Mouse (Mus musculus): ENCODE measurements around the gene Dcdc2b.

Gene Dcdc2b

DNA sequence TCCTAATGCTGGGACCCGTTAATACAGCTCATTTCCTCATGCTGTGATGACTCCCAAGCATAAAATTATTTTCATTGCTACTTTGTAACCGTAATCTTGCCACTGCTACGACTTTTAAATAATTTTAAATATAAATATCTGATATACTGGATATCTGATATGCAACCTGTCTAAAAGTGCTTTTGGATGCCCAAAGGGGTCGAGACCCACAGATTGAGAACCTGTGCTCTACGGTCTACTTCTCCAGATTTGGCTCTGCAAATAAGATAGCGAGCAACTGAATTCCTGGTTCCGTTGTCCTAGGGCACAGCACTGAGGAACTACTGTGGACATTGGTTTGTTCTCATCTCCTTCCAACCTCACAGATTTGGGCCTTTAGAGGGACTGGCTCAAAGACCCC, 36.4 kb downstream of the Dcdc2b start:
- no peak for DNase-seq

GRCm38 (mm10) chr4:129576863-129577491, 37.1 kb downstream of the Dcdc2b start:
- DNase-seq: peak; percentile 67 to 69

GRCm38 (mm10) chr4:129575171-129575844, 38.7 kb downstream of the Dcdc2b start:
- DNase-seq: peak; percentile 26 to 45

- no peak for DNase-seq
Observed at GRCm38 (mm10) chr4:129573430-129573829, 40.6 kb downstream of the Dcdc2b start, which contains the start of gene Lck. Gene Lck, minus strand, starts transcription at chr4:129573641.

- DNase-seq: no peak
Observed at GRCm38 (mm10) chr4:129573093-129573370, 41.0 kb downstream of the Dcdc2b start.

DNA sequence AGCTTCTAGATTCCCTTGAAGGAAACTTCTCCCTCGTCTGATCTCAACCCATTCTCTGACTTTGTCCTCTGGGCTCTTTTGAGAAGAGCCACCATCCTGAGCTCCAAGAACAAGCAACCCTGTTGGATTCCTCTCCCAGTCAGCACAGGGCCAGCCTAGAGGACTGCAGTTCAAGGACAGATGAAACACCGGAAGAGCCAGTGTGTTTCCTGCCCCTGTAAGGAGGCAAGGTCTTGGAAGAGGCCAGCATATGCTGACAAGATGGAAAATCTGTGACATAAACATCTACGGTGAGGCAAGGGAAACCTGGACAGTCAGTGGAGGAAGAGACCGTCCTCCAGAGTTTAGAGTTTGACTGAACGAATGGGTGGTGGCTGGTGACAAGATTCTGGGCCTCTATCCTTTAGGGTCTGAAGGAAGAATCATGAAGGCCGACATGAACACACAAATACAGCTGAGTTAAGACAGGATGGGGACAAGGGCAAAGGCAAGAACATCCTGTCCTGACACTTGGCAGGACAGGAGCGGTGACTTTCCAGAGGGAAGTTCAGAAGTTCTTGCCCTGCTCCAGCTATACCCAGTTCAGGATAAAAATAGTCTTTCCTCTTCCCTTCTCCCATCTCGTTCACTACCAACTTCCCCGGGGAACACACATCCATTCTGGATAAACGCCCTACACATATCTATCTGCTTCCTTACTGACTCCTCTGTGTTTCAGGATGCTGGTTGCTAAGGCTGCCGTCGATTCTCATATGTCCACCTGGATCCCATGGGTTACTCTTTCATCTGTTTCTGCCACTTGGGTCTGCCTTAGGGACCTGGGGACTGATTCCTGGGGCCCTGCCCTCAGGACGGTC, 41.6 kb downstream of the Dcdc2b start:
- DNase-seq: no peak

DNA sequence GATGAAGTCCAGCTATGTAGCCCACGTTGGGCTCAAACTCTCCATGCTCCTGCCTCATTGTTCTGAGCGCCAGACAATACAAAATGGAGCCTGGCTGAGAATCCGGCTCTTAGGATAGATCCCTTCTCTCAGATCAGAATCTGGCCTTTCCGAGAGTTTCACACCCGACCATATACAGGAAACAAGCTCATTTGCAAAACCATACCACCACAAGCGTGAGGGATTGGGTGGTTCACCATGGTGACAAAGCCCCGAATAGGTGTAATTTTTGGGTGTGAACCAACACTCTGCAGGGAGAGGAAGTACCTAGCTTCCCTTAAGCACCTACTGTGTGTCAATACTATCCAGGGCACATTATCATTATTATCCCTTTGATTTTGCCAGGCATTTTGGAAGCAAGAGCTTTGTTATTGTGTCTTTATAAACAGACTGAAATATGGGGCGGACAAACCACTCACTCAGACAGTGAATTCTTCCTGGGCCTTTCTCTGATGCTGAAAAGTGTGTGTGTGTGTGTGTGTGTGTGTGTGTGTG, 42.4 kb downstream of the Dcdc2b start:
- DNase-seq: no peak

DNA sequence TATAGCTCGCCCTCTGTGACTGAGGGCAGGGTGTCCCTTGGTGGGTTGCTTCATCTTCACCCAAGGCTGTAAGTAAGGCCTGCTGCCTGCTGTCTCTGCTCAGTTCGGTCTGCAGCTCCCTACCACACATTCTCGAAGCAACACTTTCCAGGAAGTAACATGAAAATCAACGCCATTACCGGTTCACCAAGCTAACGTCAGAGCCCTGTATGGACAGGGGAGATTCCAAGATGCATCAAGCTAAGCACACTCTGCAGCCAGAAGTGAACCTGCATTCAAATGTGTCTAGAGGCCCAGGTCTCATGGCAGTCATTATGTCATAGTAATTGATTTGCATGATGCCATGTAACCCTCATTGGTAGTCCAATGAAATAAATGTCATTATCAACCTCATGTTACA, 44.0 kb downstream of the Dcdc2b start:
- DNase-seq: no peak

GRCm38 (mm10) chr4:129568366-129568765, 45.7 kb downstream of the Dcdc2b start:
- no peak for DNase-seq

DNA sequence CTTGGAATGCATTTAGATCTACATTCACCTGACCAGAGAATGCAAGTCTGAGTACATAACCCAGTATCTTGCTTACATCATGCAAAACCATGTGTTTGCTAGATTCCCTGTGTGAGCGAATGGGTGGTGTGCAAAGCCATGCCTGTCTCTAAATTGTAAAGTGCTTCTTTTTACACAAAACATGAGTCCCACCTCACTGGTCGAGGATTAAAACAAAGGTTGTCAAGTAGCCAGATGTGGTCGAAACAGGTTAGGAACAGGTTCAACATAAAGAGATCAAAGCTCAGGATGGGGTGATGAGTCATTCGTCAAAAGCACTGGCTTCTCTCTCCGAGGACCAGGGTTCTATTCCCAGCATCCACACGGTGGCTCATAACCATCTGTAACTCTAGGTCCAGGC, 48.9 kb downstream of the Dcdc2b start:
- no peak for DNase-seq

DNA sequence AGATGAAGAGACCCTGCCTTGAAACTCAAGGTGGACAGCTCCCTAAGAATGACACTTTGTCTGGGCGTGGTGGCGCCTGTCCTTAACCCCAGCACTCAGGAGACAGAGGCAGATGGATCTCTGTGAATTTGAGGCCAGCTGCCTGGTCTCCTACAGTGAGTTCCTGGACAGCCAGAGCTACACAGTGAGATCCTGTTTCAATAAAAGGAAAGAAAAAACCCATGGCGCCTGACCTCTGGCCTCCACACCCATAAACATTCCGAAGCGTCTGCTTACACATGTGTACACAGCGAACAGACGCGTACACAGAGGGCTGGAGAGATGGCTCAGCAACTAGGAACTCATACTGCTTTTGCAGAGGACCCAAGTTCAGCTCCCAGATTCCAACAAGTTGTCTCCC, 50.3 kb downstream of the Dcdc2b start:
- no peak for DNase-seq

DNA sequence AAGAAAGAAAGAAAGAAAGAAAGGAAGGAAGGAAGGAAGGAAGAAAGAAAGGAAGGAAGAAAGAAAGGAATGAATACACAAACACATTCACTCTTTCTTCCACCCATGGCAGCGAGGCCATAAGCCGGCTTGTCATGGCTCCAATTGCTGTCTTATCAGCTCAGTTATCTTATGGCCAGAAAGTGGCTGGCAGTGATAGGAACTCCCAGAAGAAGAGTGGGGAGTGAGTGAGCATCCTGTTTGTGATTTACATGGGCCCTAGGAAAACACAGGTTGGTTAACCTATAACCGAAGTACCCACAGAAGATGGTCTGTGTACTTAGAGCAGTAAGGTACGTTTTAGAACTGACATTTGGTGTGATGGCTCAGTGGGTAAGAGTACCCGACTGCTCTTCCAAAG, 52.9 kb downstream of the Dcdc2b start:
- no peak for DNase-seq

Measured in lung, adult 18-20 months (tissue).